Mouse (Mus musculus) heart, adult 2 months (tissue): ENCODE results near the gene Megf6.

Experiments
- CTCF ChIP-seq: fragments of 200-600 bp; IDR thresholded peaks from 2 replicates; pipeline ENCODE4 v1.8.1; 2022; ENCODE audit warnings: antibody characterized with exemption, mild to moderate bottlenecking, moderate library complexity
- EP300 ChIP-seq: fragments of 200-500 bp; IDR thresholded peaks from 2 replicates; pipeline ENCODE4 v1.6.1; 2011; ENCODE audit warnings: low read depth, low read length, control low read depth; ENCODE audit not compliant: insufficient read depth
- POLR2A ChIP-seq: fragments of 200-500 bp; IDR thresholded peaks from 2 replicates; pipeline ENCODE4 v1.6.1; 2011; ENCODE audit warnings: mild to moderate bottlenecking, low read depth, low read length, control low read depth; ENCODE audit not compliant: insufficient read depth

DNA sequence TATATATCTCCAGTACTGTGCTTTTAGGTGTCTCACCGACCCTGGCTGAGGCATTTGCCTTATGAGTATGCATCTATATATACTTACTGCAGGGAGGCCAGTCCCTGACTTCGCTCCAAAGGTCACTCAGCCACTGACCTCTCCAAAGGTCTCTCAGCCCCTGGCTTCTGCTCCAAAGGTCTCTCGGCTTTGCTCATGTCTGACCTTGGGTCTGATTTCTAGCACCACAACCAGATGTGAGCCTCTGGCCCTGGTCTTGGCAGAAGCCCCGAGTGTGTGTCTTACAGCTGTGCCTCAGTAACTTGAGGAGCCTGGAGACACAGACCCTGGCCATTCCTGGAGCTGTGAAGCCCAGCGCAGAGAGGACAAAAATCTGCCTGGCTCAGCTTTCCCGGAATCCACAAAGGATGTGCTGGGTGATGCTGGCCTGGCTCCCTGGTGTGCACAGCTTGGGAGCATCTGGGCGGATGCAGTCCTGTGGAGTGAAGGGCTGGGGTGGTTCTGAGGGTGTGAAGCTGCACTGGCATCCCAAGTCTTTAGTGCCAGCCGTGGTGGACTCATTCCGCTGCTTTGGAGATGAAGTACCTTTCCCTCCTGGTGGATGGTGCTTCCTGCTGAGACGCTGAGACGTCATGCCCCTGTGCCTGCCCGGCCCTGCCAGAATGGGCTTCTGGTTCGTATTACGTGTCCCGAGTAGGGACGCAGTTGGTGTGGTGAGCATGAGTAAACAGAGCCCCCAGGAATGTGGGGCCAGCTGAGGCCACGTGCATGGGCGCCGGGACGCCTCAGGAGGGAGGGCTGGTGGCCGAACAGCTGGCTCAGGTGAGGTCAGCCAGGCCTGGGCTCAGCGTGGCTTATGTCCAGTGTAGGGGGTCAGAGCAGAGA lies 76.9 kb downstream of the Megf6 start:
- no peak for TF ChIP-seq POLR2A
- no peak for TF ChIP-seq CTCF
- no peak for TF ChIP-seq EP300
